Mouse (Mus musculus): ENCODE measurements at regions not wholly inside any gene's neighbourhood (a gene's known extent, or its start where the extent isn't known, plus 50 kb on each side); places are given as distances from the start of the nearest gene placed in this dataset.
"Not testable (repeated sequence)": the region's sequence is repeated elsewhere in the genome, so short reads cannot be mapped to it uniquely, and the experiment has no call there.

DNA sequence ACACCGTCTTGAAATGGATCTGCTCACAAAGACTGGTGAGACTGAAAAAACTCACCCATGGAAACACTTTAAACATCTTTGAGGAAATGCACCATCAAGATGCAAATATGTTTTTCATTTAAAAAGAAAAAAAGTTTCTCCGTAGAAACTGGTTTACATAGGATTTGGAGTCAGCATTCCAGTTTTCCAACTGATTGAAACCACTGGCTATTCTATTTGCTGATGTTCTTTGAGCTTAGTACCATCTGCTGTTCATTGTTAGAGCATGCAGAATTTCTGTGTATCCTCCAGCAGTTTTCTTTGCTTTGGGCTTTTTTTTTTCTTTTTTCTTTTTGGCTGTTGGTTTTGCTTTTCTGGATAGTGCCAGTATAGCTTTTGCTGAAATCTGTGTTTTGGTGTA, 1948.3 kb downstream of the 9330182O14Rik start:
- no peak for DNase-seq (ENCODE audit: low spot score)

DNA sequence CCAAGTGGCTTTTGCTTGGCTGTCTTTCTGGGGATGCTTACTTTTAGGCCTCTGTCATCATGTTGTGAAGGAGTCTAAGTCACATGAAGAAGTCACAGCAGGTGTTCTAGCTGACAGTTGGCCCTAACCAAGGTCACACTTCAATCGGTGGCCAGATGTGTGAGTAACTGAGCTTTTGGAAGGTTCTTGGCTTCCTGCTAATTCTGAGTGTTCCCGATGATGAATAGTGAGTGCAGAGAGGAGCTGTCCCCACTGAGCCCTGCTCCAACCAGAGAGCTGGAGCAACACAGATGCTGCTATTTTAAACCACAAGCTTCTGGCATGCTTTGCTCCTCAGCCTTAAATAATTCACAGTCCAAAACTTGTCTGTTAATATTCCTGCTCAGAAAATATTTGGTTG, 1966.6 kb downstream of the 9330182O14Rik start:
- DNase-seq (ENCODE audit: low spot score), result no peak

DNA sequence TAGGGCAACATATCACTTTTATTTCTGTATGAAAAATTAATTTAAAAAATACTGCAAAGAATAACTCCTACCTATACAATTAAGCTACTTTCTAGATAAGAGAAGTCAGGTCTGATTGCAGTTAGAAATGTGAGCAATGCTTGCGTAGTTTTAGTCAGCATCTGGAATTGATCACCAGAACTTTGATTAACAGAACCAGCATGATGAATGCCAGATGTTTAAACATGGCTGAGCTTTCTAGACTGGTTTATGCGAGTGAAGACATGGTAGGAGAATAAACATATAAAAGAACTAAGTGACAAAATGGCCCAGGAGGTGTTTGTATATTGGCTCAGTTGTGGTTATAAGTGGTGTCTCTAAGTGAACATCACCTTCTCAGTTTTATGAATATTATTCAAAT, 1970.7 kb downstream of the 9330182O14Rik start:
- DNase-seq (ENCODE audit: low spot score), result no peak

DNA sequence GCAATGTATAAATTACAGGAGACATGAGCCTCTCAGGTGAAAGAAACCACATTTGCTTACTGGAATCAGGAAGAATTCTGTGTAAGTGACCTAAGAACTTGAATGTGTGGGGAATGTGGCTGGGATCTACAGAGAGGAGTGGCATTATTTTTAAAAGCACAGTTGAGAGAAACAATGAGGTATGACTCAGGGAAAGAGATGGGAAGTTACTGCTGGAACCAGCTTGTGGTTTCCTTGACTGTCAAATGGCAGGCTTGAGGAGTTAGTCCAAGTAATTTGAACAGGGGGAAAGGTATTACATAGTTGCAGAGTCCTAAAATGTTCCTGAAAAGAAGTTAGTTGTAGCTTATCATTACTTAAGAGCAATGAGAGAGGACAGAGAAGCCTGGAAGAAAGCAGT, 1972.9 kb downstream of the 9330182O14Rik start:
- no peak for DNase-seq (ENCODE audit: low spot score)

DNA sequence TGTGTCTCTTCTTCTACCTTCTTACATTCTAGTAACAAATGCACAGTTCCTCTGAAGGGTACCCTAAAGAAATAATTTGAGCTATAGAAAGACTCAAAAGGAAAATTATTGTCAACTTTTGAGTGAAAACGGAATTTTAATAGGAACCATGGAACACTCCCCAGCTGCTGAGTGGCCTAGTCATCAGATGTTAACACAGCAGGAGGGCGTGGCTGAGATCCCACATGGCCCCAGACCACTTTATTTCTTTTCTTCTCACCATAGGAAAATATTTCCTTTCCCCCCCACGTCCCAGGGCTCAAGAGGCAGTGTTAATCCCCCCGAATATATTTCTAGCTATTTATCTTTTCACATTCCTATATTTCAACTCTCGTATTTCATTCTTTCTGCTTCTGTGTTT, 1977.6 kb downstream of the 9330182O14Rik start:
- DNase-seq (ENCODE audit: low spot score), result no peak

DNA sequence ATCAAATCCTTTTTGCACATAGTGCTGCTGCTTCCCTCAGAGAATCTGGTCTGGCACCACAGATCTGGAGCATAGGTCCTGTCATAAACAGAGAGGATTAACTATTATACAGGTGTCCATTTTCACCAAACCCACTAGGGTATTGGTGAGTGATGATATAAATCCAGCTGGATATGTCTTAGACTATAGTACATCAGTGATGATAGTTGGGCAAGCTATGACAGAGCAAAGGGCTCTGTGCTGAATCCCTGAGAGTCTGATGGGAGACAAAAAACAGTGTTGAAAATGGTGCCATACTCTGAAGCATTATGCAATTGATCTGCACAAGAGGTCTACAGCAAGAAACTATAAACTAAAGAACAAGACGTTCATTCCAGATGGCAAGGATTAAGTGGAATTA, 1993.3 kb downstream of the 9330182O14Rik start:
- DNase-seq (ENCODE audit: low spot score), result no peak

DNA sequence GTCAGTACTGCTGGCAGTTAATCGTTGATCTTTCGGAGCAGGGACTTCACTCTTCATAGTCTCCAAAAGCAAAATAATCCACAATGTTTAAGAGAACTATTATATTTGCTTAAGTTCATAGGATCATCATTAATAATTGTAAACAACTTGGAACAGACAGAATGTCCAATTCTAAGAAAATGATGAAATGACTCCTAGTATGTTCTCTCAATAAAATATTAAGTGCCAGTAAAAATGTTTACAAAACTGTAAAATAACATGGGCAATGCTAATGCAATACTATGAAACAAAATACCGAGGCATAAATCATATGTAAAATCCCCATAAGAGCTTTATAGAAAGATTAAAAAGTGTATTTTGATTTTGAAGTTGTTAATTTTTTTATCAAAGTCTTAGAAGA, 1994.8 kb downstream of the 9330182O14Rik start:
- DNase-seq (ENCODE audit: low spot score), result no peak

DNA sequence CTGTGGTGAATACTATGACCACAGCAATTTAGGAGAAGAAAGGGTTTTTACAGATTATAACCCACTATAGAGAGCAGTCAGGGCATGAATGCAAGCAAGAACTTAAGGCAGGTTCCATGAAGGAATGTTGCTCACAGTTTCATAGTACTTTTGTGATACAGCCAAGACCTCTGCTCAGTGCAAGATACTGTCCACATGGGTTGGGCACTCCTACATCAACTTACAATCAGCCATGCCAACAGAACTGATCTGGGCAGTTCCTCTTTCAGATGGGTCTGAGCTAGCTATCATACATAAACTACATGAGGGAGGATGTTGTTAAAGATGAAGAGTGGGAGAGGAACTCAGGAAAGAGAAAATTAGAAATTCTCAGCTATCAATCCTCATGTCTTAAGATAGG, 2032.4 kb downstream of the 9330182O14Rik start:
- DNase-seq (ENCODE audit: low spot score), result no peak

DNA sequence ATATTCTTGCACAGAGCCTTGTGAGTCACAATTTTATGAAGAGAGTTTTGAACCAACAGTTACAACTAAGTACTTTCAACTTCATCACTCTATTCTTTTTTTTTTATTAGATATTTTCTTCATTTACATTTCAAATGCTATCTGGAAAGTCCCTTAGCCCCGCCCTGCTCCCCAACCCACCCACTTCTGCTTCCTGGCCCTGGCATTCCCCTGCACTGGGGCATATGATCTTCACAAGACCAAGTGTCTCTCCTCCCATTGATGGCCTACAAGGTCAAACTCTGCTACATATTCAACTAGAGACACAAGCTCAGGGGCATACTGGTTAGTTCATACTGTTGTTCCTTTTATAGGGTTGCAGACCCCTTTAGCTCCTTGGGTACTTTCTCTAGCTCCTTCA, 2043.6 kb downstream of the 9330182O14Rik start:
- not testable (repeated sequence) for DNase-seq (ENCODE audit: low spot score)

DNA sequence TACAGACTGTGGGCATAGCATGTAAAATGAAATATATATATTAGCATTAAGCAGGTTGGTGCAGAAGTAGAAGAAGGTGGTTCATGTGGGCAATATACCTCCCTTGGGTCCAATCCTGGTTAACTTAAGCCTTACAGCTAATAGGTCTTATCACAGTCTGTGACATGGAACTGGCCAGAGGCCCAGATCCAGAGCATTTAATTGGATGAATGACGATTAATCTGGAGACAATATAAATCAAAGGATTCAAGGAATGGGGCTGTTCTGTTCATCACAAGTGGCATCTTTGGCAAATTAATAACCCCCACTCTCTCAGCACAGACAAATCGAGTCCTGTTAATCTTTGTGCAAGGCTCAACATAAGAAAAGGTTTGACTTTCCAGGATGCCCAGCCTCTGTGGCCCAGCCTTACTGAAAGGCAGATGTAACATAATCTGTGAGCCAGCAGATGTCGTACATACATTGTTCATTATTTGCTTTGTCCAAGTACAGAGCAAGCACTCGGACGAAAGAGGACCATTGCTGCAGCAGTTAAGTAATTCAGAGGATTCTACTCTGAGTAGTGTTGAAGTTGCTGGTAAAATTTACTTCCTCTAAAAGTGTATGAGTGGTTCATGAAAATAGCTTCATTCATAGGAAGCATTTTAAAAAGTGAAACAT, 2073.2 kb downstream of the 9330182O14Rik start:
- no peak for DNase-seq (ENCODE audit: low spot score)

DNA sequence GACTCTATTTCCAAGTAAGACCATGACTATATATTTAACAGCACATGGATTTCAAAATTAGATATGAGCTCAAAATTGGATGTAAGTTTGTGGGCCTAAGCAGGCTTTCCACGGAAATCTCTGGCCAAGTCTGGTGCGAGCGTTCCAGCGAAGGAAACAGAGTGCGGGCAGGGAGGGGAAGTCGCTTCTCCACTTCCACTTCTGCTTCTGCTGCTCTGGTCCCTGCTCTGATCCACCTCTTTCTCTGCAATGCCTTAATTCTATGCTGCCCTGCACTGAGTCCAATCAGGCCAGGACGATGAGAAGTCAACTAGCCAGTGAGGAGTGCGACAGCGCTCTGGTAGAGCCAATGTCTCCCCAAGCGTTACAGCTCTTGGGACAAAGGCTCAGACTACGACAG, 2085.3 kb downstream of the 9330182O14Rik start:
- no peak for DNase-seq (ENCODE audit: low spot score)

DNA sequence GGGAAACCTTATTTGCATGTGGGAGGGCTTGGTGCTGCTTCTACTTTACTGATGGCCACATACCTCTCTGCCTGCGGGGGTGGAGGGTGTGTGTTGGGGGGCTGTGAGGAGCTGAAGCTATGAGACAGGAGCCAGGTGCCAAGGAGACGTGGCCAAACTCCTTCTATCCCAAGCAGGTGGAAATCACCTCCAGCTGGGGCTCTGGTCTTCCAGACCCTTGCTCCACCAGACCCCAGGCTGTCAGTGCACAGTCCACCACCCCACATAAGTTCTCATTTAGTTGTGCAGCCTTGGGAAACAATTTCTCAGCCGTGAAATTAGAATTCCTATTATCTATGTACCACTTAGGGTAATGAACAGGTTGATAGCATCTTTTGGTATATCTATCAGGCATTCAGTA, 2085.8 kb downstream of the 9330182O14Rik start:
- DNase-seq (ENCODE audit: low spot score), result no peak

DNA sequence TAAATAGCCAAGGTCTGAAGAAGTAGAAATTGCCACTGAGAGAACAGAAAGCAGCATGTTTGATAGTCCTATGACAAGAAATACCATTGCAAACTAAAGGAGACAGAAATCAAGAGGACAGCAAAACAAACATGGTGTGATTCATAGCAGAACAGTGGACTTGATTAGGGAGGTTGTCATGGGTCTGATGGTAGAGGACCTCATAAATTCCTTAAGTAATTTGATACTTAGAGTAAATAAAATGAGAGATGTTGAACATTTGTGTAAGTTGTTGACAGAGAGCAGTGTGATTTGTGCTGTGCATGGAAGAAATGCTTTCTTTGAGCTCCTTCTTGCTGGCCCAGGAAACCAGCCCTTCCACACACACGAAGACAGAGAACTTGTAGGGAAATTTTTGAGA, 2090.8 kb downstream of the 9330182O14Rik start:
- no peak for DNase-seq (ENCODE audit: low spot score)

DNA sequence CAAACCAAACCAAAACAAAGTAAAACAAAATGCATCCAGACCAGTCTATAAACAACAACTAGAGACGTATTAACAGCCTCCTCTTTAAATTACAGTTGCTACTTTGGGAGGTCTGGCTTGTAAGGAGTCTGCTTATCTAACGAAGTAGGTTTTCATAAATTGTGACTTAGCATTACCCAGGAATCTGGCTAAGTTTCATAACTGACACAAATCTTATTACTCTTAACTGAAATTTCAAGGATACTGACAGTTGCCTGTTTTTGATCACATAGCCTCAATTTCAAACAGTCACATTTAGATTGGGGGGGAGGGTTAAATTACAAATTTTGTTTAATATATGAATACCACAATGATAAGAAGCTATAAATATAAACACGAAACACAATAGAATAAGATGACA, 2097.5 kb downstream of the 9330182O14Rik start:
- no peak for DNase-seq (ENCODE audit: low spot score)

DNA sequence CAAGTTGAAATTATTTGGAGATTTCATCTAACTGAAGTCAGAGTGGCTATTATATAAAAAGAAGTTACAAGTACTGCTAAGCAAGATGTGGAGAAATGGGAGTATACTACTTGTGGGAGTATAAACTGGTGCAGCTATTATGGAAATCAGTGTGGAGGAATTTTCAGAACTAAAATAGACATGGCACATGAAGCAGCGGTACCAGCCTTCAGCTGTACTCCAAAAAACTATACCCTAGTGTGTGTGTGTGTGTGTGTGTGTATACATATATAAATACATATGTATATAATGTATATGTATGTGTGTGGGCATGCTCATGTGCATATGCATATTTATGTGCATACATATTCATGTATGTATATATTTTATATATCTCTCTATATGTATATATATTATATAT, 2112.6 kb downstream of the 9330182O14Rik start:
- DNase-seq (ENCODE audit: low spot score), result no peak

DNA sequence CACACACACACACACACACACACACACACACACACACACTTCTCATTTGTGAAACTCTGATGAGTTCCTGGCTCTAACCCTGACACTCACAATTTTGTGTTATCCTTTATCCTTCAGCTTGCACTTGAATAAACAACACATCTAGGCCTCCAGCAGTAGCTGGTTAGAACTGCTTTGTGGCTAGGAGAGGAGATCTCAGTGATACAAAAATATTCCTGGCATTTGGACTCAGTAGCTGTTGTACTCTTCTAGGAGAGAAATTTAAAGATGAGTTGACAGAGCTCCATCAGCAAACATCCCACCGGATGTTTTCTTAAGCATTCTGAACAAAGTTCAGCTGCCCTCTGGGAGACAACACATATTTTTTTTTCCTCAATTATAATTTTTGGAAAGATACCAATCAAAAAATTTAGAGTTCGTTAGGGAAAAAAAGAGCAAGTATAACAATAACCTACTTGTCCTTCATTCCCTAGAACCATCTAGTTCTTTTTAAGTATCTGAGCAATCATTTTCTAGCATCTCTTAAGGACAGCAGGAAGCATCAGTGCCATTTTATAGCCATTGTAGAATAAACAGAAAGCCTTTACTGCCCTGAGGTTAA, 2118.7 kb downstream of the 9330182O14Rik start:
- DNase-seq (ENCODE audit: low spot score), result peak; percentile 33

DNA sequence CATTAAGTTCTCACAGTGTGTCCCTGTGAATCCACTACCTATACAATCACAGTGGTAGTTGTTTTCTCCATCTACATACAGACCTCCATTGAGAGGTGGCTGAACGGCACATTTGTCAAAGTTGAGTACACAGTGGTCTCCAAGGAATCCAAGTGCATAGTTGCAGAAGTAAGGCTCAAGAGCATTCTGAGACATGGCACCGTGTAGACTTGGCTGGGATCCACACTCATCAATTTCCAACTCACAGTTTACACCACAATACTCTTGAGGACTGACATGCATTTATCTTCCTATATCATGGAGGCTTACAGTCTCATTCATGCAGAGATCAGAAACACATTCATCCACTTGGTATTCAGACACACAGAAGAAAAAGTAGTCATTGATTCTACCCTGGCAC, 2122.2 kb downstream of the 9330182O14Rik start:
- no peak for DNase-seq (ENCODE audit: low spot score)

DNA sequence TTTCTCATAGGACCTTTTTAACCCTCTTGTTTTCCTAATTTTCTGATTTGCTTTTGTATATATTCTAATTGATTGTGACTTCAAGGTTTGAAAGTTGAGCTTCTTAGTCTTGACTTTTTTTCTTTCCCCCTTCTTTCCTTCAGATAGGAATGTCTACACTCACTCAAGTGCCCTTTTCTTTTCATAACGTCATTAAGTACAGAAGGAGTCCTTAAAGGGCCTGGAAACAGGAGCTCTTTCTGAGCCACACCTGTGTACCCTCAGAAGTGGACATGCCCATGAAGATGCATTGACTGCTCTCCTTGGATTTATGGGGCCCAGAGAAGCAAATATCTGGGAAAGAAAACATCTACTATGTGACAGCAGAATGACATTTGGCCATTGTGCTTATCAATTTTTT, 2141.0 kb downstream of the 9330182O14Rik start:
- DNase-seq (ENCODE audit: low spot score), result no peak

DNA sequence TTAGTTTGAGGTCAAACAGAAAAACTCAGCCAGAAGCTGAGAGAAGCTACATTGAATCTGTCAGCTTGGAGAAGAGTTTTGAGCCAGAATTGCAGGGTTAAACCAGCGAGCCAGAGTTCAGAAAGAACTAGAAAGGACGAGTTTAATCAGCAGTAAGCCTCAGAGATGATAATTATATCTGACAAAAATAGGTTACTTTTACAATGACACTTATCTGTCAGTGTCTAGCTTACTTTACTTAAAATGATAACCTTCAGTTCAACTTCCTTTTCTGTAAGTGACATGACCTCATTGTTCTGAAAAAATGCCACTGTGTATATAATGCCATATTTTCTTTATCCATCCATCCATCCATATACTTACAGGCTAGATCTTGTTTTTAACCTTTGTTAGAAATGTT, 2143.1 kb downstream of the 9330182O14Rik start:
- DNase-seq (ENCODE audit: low spot score), result no peak

DNA sequence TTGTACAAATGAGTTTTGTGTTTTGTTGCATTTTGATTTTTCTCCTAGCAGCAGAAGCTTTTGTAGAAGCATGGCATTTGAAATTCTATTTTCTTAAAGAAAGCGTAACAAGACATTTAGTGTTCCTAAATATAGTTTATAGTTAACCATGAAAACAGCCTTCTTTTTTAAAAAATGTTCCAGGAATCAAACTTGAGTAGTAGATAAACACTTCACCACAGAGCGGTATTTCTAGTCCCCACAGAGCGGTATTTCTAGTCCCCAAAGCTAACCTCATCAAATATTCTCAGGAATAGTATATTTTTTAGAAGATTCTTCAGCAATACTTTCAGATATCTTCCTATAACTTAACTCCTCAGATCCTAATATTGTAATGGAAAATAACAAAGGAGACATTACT, 2146.6 kb downstream of the 9330182O14Rik start:
- no peak for DNase-seq (ENCODE audit: low spot score)

DNA sequence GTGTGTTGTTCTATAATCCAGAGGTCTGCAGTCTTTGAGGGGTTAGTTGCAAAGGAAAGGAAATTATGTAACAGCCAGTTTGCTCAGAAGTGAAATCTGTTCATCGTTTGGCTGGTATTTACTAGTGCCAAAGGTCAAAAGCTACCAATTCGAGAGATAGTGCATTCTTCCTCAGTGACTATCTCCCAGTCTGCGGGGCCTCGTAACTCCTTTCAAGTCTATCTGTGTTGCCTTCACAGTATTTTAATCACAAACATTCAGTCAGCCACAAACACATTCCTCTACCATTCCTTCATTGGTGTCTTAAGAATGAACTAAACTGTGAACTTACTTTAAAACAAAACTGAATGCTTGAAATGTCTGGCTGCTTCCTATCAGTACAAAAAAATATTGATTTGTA, 2162.2 kb downstream of the 9330182O14Rik start:
- DNase-seq (ENCODE audit: low spot score), result peak; percentile 66

DNA sequence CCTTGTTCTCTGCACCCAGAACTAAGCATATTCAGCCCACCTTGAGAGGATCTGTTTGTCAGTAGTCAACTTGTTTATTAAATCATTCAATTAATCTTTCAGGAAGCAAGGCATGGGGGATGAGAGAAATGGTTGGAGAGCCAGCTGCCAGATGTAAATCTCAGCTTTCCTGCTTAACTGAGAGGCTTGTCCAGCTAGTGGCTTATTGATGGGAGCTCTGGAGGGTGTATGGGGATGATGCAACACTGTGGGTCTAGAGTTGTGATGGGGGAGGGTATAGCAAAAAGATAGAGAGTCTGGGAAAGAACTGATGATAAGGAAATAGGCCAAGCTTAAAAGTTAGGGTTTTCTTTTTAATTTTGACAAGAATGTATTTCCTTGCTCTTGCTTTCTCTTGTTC, 2163.3 kb downstream of the 9330182O14Rik start:
- DNase-seq (ENCODE audit: low spot score), result peak; percentile 32

DNA sequence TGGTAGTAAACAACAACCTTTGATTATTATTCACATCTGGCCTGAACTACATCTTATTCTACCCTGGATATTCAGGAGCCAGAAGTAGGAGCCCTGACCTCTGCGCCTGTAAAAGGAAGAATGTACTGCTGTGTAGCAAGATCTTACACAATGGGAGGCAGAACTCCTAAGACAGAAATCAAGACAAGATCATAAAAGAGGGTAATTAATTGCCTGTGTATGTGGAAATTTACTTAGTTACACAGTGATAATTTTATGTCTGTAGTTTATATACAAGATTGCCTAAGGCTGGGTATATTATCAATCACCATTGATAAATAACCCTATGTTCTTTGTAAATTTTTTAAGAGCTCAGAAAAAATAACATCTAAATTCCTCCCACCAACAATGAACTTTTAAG, 2167.8 kb downstream of the 9330182O14Rik start:
- no peak for DNase-seq (ENCODE audit: low spot score)

DNA sequence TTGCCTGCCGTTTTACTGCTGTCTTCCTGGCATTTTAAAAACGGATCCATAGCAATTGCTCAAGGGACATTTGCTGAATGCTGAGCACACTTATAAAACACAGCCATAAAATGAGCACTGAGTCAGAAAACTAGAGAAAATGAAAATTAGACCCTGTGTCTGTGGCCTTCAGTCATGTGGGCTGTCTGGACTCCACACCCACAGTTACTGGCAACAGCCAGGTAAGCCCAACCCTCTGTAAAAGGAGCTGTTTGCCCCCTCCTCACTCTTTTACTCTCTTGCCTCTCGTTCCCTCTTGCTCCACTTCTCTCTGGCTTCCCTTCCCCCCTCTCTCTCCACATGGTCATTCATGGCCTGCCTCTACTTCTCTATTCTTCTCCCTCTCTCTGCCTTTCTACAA, 2169.9 kb downstream of the 9330182O14Rik start:
- DNase-seq (ENCODE audit: low spot score), result no peak
